Mouse (Mus musculus): ENCODE measurements at regions not wholly inside any gene's neighbourhood (a gene's known extent, or its start where the extent isn't known, plus 50 kb on each side); places are given as distances from the start of the nearest gene placed in this dataset.

DNA sequence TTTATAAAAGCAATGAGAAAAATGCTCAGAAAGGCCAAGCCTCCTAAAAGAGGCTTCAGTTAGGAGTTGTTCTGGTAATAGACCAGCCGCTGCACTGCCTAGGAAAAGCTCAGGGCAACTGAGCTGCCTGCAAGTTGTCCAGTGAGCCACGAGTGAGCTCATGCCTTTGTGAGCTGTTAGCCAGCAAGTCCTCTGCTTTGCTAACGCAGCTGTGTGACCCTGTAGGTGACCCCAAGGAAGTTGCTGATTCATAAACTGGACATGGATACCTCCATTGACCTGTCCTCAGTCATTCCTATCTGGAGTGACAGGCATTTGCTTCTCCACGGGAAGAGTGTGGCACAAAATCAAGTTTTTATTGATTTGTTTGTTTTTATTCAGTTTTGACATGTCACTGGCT is 748.2 kb downstream of the Tpm3-rs7 start:
- no peak overlapping the region for H3K4me3 ChIP-seq (replicated peaks; ENCODE audit: low read depth, low read length)
- no peak overlapping the region for H3K4me2 ChIP-seq (ENCODE audit: low read length)
- H3K27me3 ChIP-seq (ENCODE audit: insufficient read depth, low read length), result no peaks in the 10 kb centered on the region
- no peaks in the 10 kb centered on the region for H3K9me3 ChIP-seq (replicated peaks; ENCODE audit: low read length)
- H3K4me1 ChIP-seq (replicated peaks; ENCODE audit: insufficient read depth, low read length), result no peaks in the 10 kb centered on the region
- ATAC-seq (replicated peaks; ENCODE audit: low FRiP score, low read depth), result no peak
- H3K27ac ChIP-seq, result no peak overlapping the region
- H3K36me3 ChIP-seq (ENCODE audit: insufficient read depth, low read length), result no peaks in the 10 kb centered on the region
- TF ChIP-seq CTCF (IDR thresholded peaks at IDR 0.05; ENCODE audit: low read depth), result no peak
- no peak overlapping the region for H3K9ac ChIP-seq (ENCODE audit: low read depth, low read length)
- DNase-seq (ENCODE audit: low spot score), result no peak
- WGBS, result 21% methylated on average over 4 of the region's 4 CpGs

DNA sequence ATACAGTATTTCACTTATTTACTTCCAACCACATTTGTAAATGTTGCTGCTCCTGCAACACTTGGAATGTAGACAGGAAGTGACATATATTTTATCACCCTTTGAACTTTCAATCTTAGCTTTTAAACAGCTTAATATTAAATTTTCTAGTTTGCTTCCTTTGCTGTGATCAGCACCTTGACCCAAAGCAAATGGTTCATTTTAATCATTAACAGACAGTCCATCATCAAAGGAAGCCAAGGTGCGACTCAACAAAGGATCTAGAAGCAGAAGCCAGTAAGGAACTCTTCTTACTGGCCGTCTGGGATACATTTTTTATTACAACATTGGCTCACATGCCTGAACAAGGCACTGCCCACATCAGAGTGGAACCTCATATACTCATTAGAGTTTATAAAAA is 758.8 kb downstream of the Tpm3-rs7 start:
- no peaks in the 10 kb centered on the region for H3K4me1 ChIP-seq (replicated peaks; ENCODE audit: insufficient read depth, low read length)
- no peak overlapping the region for H3K27ac ChIP-seq
- H3K4me2 ChIP-seq (ENCODE audit: low read length), result no peak overlapping the region
- no peak for DNase-seq (ENCODE audit: low spot score)
- no peak for TF ChIP-seq CTCF (IDR thresholded peaks at IDR 0.05; ENCODE audit: low read depth)
- no peak overlapping the region for H3K9ac ChIP-seq (ENCODE audit: low read depth, low read length)
- ATAC-seq (replicated peaks; ENCODE audit: low FRiP score, low read depth), result no peak
- no peak overlapping the region for H3K4me3 ChIP-seq (replicated peaks; ENCODE audit: low read depth, low read length)
- H3K27me3 ChIP-seq (ENCODE audit: insufficient read depth, low read length), result no peaks in the 10 kb centered on the region
- no peaks in the 10 kb centered on the region for H3K9me3 ChIP-seq (replicated peaks; ENCODE audit: low read length)
- no peaks in the 10 kb centered on the region for H3K36me3 ChIP-seq (ENCODE audit: insufficient read depth, low read length)
- 45% methylated on average over 2 of the region's 2 CpGs for WGBS

DNA sequence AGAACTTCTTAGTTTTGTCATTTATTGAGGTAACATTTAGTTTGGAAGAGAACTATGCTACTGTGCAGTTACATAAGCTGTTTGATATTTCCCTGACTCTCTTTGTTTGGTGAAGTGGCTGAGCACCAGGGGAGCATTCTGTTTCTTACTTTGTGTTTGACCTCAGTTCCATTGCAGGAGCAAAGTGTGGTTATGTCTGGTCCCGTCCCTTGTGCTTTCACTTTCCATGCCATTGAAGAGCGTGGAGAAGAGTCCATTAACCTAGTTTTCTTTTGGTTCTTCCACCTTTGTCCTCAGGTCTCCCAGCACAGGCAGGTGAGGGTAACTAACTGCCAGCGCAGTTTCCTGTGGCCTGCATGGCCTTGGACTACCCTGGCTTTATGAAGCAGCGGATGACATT is 759.6 kb downstream of the Tpm3-rs7 start:
- Histone ChIP-seq H3K27me3 (ENCODE audit: insufficient read depth, low read length) (no peaks in the 10 kb centered on the region), H3K9me3 (replicated peaks; ENCODE audit: low read length) (no peaks in the 10 kb centered on the region), H3K9ac (ENCODE audit: low read depth, low read length) (no peak overlapping the region), H3K27ac (no peak overlapping the region), H3K4me1 (replicated peaks; ENCODE audit: insufficient read depth, low read length) (no peaks in the 10 kb centered on the region), H3K4me2 (ENCODE audit: low read length) (no peak overlapping the region), H3K4me3 (replicated peaks; ENCODE audit: low read depth, low read length) (no peak overlapping the region), H3K36me3 (ENCODE audit: insufficient read depth, low read length) (no peaks in the 10 kb centered on the region)
- 75% methylated on average over 4 of the region's 4 CpGs for WGBS
- ATAC-seq (replicated peaks; ENCODE audit: low FRiP score, low read depth) (no peak), DNase-seq (ENCODE audit: low spot score) (no peak)
- TF ChIP-seq CTCF (IDR thresholded peaks at IDR 0.05; ENCODE audit: low read depth), result no peak

DNA sequence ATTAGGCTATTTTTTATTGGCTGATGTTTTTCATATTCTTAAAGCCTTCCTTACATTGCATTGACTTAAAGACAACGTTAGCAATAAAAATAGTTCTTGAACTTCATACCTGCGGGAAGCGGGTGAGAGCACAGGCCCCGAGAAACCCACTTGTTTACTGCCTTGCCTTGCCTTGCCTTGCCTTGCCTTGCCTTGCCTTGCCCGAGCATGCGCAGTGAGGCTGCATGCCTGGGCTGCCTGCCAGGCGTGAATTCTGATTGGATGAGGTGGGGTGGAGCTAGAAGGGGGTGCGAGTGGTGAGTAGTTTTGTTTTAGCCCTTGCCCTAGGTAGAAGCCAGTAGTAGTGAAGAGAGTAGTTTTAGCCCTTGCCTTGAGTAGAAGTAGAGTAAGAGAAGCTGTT is 792.4 kb downstream of the Tpm3-rs7 start:
- TF ChIP-seq CTCF (IDR thresholded peaks at IDR 0.05; ENCODE audit: low read depth), result no peak
- H3K4me2 ChIP-seq (ENCODE audit: low read length), result no peak overlapping the region
- H3K27ac ChIP-seq, result no peak overlapping the region
- no peak overlapping the region for H3K4me3 ChIP-seq (replicated peaks; ENCODE audit: low read depth, low read length)
- no peak overlapping the region for H3K9ac ChIP-seq (ENCODE audit: low read depth, low read length)
- ATAC-seq (replicated peaks; ENCODE audit: low FRiP score, low read depth) (no peak), DNase-seq (ENCODE audit: low spot score) (no peak)
- H3K9me3 ChIP-seq (replicated peaks; ENCODE audit: low read length), result no peaks in the 10 kb centered on the region
- WGBS, result 80% methylated on average over 8 of the region's 8 CpGs
- H3K4me1 ChIP-seq (replicated peaks; ENCODE audit: insufficient read depth, low read length), result no peaks in the 10 kb centered on the region
- no peaks in the 10 kb centered on the region for H3K36me3 ChIP-seq (ENCODE audit: insufficient read depth, low read length)
- no peaks in the 10 kb centered on the region for H3K27me3 ChIP-seq (ENCODE audit: insufficient read depth, low read length)

DNA sequence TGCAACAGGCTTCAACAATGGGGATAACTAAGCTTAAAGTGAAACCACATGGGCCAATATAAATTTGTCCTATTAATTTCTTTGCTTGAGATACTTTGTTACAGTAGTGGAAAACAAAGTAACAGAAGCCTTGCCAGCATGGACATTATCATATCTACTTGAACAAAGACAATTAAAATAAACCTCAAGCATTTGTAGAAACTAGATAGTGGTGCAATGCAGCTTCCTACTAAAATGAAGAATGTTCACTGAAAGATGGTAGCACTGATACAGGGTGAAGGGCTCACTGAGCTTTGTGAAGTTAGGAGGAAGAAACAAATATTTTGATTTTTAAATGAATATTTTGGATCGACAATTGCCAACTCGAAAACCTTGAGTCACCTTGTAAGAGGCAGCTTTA is 814.1 kb downstream of the Tpm3-rs7 start:
- Histone ChIP-seq H3K4me2 (ENCODE audit: low read length) (no peak overlapping the region), H3K27ac (no peak overlapping the region), H3K4me1 (replicated peaks; ENCODE audit: insufficient read depth, low read length) (no peaks in the 10 kb centered on the region), H3K27me3 (ENCODE audit: insufficient read depth, low read length) (no peaks in the 10 kb centered on the region), H3K9ac (ENCODE audit: low read depth, low read length) (no peak overlapping the region), H3K4me3 (replicated peaks; ENCODE audit: low read depth, low read length) (no peak overlapping the region), H3K9me3 (replicated peaks; ENCODE audit: low read length) (no peaks in the 10 kb centered on the region), H3K36me3 (ENCODE audit: insufficient read depth, low read length) (no peaks in the 10 kb centered on the region)
- 90% methylated on average over 2 of the region's 2 CpGs for WGBS
- no peak for TF ChIP-seq CTCF (IDR thresholded peaks at IDR 0.05; ENCODE audit: low read depth)
- no peak for DNase-seq (ENCODE audit: low spot score)
- ATAC-seq (replicated peaks; ENCODE audit: low FRiP score, low read depth), result no peak

DNA sequence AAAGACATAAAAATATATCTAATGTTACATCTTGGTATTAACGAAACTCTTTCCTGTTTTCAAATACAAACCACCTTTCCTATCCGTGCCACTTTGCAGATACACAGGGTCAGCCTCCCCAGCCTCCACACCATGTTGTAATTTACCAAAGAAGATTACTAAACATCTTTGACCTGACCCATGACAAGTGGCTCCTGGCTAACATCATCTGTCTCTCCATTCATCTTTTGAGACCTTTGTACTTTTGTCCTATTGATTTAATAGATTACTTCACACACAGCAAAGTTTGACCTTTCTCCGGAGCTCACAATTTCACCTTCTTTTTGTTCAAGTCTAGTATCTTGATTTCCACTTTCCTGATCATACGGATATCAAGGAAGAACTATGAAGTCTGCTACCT is 851.6 kb downstream of the Tpm3-rs7 start:
- 84% methylated on average over 4 of the region's 4 CpGs for WGBS
- TF ChIP-seq CTCF (IDR thresholded peaks at IDR 0.05; ENCODE audit: low read depth), result no peak
- Histone ChIP-seq H3K4me1 (replicated peaks; ENCODE audit: insufficient read depth, low read length) (no peaks in the 10 kb centered on the region), H3K9me3 (replicated peaks; ENCODE audit: low read length) (no peaks in the 10 kb centered on the region), H3K4me2 (ENCODE audit: low read length) (no peak overlapping the region), H3K9ac (ENCODE audit: low read depth, low read length) (no peak overlapping the region), H3K36me3 (ENCODE audit: insufficient read depth, low read length) (no peaks in the 10 kb centered on the region), H3K27me3 (ENCODE audit: insufficient read depth, low read length) (no peaks in the 10 kb centered on the region), H3K27ac (no peak overlapping the region), H3K4me3 (replicated peaks; ENCODE audit: low read depth, low read length) (no peak overlapping the region)
- ATAC-seq (replicated peaks; ENCODE audit: low FRiP score, low read depth) (no peak), DNase-seq (ENCODE audit: low spot score) (no peak)

DNA sequence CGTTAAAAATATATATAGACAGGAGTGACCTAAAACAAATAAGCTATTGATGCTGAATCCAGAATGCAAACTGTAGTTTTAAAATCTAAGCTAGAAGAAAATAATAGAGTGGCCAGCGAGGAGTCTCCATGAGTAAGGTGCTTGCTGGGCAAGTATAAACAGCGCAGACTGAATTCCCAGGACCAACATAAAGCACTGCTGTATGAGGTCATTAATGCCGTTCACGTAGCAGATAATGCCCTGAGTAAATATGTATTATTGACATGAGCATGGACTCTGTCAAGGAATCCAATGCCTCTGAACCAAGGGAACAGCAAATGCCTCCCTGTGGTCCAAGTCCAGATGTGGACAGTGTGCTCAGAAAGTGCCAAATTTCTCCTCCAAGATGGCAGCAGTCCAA is 876.4 kb upstream of the Gpc5 start:
- TF ChIP-seq CTCF (IDR thresholded peaks at IDR 0.05; ENCODE audit: low read depth), result no peak
- H3K36me3 ChIP-seq (ENCODE audit: insufficient read depth, low read length), result no peaks in the 10 kb centered on the region
- H3K27ac ChIP-seq, result no peak overlapping the region
- WGBS, result 88% methylated on average over 5 of the region's 5 CpGs
- H3K9me3 ChIP-seq (replicated peaks; ENCODE audit: low read length), result no peaks in the 10 kb centered on the region
- no peak overlapping the region for H3K9ac ChIP-seq (ENCODE audit: low read depth, low read length)
- no peaks in the 10 kb centered on the region for H3K27me3 ChIP-seq (ENCODE audit: insufficient read depth, low read length)
- no peak overlapping the region for H3K4me3 ChIP-seq (replicated peaks; ENCODE audit: low read depth, low read length)
- H3K4me1 ChIP-seq (replicated peaks; ENCODE audit: insufficient read depth, low read length), result no peaks in the 10 kb centered on the region
- no peak overlapping the region for H3K4me2 ChIP-seq (ENCODE audit: low read length)
- ATAC-seq (replicated peaks; ENCODE audit: low FRiP score, low read depth), result no peak
- no peak for DNase-seq (ENCODE audit: low spot score)
